ENCODE assay signal across 32 mouse cellular contexts in genomic region chr2:154517424-154517823, GRCm38 (mm10). TPM values are rescaled to one million over a fixed set of nuclear protein-coding genes. Genes with fewer than 3 reads are reported as not detected.
DNase-seq lines count a peak whose midpoint lies in the region; ATAC-seq and TF ChIP-seq lines count a peak whose summit lies in the region.
"Had no signal": no experiment of that assay in that cellular context is flagged by ENCODE, and none has a peak within 500 bp of the region (broad histone marks: within the 10 kb centered on the region; RNA-seq: fewer than 3 reads in every experiment).

No protein-coding gene starts in this region.

- H3K27ac ChIP-seq in left cerebral cortex, adult 2 months, result peak overlapping the region; percentile 16; the same call in 1 of the 2 replicates
- H3K27ac ChIP-seq in embryonic fibroblast, embryonic 13.5 days (ENCODE audit: insufficient read depth, low read length), result peak overlapping the region; percentile 83
- no peak overlapping the region for H3K27ac ChIP-seq in neural tube, embryonic 15.5 days (replicated peaks)
- H3K27ac ChIP-seq: embryonic facial prominence, embryonic 10.5 days; embryonic facial prominence, embryonic 12.5 days; forebrain, embryonic 10.5 days; forebrain, embryonic 12.5 days had no signal

- H3K4me1 ChIP-seq in embryonic fibroblast, embryonic 13.5 days (ENCODE audit: control insufficient read depth, insufficient read depth, low read length), result peaks cover 14% of the 10 kb centered on the region
- no peaks in the 10 kb centered on the region for H3K4me1 ChIP-seq in neural tube, embryonic 15.5 days
- H3K4me1 ChIP-seq: embryonic facial prominence, embryonic 10.5 days; embryonic facial prominence, embryonic 12.5 days; forebrain, embryonic 10.5 days; forebrain, embryonic 12.5 days had no signal

- no peak overlapping the region for H3K4me2 ChIP-seq in neural tube, embryonic 15.5 days
- H3K4me2 ChIP-seq: embryonic facial prominence, embryonic 12.5 days; forebrain, embryonic 12.5 days had no signal

- peaks cover 24% of the 10 kb centered on the region for H3K36me3 ChIP-seq in neural tube, embryonic 15.5 days

- no peak for DNase-seq in frontal cortex, postnatal 10 days (ENCODE audit: low spot score in 2 of 2)
- no peak for DNase-seq in left cerebral cortex, adult 2 months (ENCODE audit: extremely low spot score in 1 of 2, low spot score in 2 of 2)
- no peak for DNase-seq in left cerebral cortex, postnatal 36 days (ENCODE audit: low spot score in 2 of 2)
- peak; percentile 48 for DNase-seq in brain, adult 2 months (ENCODE audit: low read depth, low spot score)
- DNase-seq in gastrocnemius, adult 18-20 months (ENCODE audit: low spot score), result no peak
- DNase-seq: adrenal gland, adult 8-10 months; adrenal gland, postnatal 14 days; adrenal gland, postnatal 36 days; B cell, adult 2 months; cerebellum, adult 11 months; cerebellum, adult 18-20 months; cerebellum, adult 8-10 months; cerebellum, adult 9-11 months; cerebellum, postnatal 14 days; cerebellum, postnatal 36 days had no signal

- intact Hi-C loops in left cerebral cortex, adult 2 months (cut with DNase I), result no loop called here
- intact Hi-C loops in left cerebral cortex, postnatal 36 days (cut with DNase I), result no loop called here

- no peak overlapping the region for H3K4me3 ChIP-seq in left cerebral cortex, adult 2 months
- no peak overlapping the region for H3K4me3 ChIP-seq in embryonic fibroblast, embryonic 13.5 days (ENCODE audit: insufficient read depth, low read length)
- no peak overlapping the region for H3K4me3 ChIP-seq in neural tube, embryonic 15.5 days (replicated peaks)
- H3K4me3 ChIP-seq: embryonic facial prominence, embryonic 10.5 days; embryonic facial prominence, embryonic 12.5 days; erythroblast, embryonic 14.5 days; forebrain, embryonic 10.5 days; forebrain, embryonic 12.5 days had no signal

- H3K9me3 ChIP-seq in neural tube, embryonic 15.5 days (replicated peaks), result no peaks in the 10 kb centered on the region
- H3K9me3 ChIP-seq: embryonic facial prominence, embryonic 10.5 days; embryonic facial prominence, embryonic 12.5 days; forebrain, embryonic 10.5 days; forebrain, embryonic 12.5 days; G1E had no signal

- H3K27me3 ChIP-seq in neural tube, embryonic 15.5 days (replicated peaks), result no peaks in the 10 kb centered on the region
- H3K27me3 ChIP-seq: CH12.LX; embryonic facial prominence, embryonic 12.5 days; forebrain, embryonic 12.5 days; Patski had no signal

- TF ChIP-seq POLR2A in embryonic fibroblast, embryonic 13.5 days (IDR thresholded peaks at IDR 0.05; ENCODE audit: low read depth, low read length), result no peak

- TF ChIP-seq CTCF in left cerebral cortex, adult 2 months (IDR thresholded peaks at IDR 0.05), result no peak
- TF ChIP-seq CTCF in embryonic fibroblast, embryonic 13.5 days (IDR thresholded peaks at IDR 0.05; ENCODE audit: borderline replicate concordance, insufficient read depth, low read length), result no peak

- H3K9ac ChIP-seq in neural tube, embryonic 15.5 days (replicated peaks), result no peak overlapping the region
- H3K9ac ChIP-seq: embryonic facial prominence, embryonic 12.5 days; forebrain, embryonic 12.5 days had no signal

- 98% methylated on average over 5 of the region's 5 CpGs for WGBS in neural tube, embryonic 15.5 days

- ATAC-seq in frontal cortex, adult (ENCODE audit: low TSS enrichment), result peak; percentile 92
- ATAC-seq in neural tube, embryonic 15.5 days (ENCODE audit: low FRiP score), result no peak
- ATAC-seq: activated CD4-positive, CD25-positive, alpha-beta regulatory T cell, adult 4 months; CD4-positive, CD25-positive, alpha-beta regulatory T cell, adult 4 months; forebrain, embryonic 14.5 days; forebrain, embryonic 16.5 days had no signal

RNA-seq across cellular contexts. Expression of gene 1700003F12Rik, which starts 29.5 kb away (rescaled TPM):
- total RNA-seq in left cerebral cortex, adult 2 months (2021), result under 1 TPM in 1 of 2 experiments, not detected in 1; 0.70 TPM
- 1 to 10 TPM in 1 of 2 experiments, under 1 TPM in 1; 0.49 to 1.2 TPM for total RNA-seq in left cerebral cortex, postnatal 36 days (2021)
- polyA plus RNA-seq in embryonic fibroblast, embryonic 13.5 days (2011; ENCODE audit: insufficient read length, low read depth, missing spikeins), result 1.9 TPM in 1 of 2 replicates, not detected in the other
- polyA plus RNA-seq in neural tube, embryonic 15.5 days (2015; fragmentation: Nextera tagmentation; extraction: Ambion mirVana), result 1.3 and 1.9 TPM in 2 replicates
- not detected for total RNA-seq in gastrocnemius, adult 18-20 months (2021)
- total RNA-seq: adrenal gland, postnatal 14 days; common myeloid progenitor, adult 5-6 weeks; G1E had no signal
- polyA plus RNA-seq: activated CD4-positive, CD25-positive, alpha-beta regulatory T cell, adult 4 months; CD4-positive, CD25-positive, alpha-beta regulatory T cell, adult 4 months; erythroblast, embryonic 14.5 days; G1E had no signal

RNA-seq across cellular contexts. Expression of gene Actl10, which starts 34.2 kb away (rescaled TPM):
- total RNA-seq in left cerebral cortex, adult 2 months (2021), result not detected
- not detected for total RNA-seq in left cerebral cortex, postnatal 36 days (2021)
- polyA plus RNA-seq in embryonic fibroblast, embryonic 13.5 days (2011; ENCODE audit: insufficient read length, low read depth, missing spikeins), result not detected in 2 replicates
- polyA plus RNA-seq in neural tube, embryonic 15.5 days (2015; fragmentation: Nextera tagmentation; extraction: Ambion mirVana), result 0.31 and 0.63 TPM in 2 replicates
- not detected for total RNA-seq in gastrocnemius, adult 18-20 months (2021)
- total RNA-seq: adrenal gland, postnatal 14 days; adrenal gland, postnatal 36 days; common myeloid progenitor, adult 5-6 weeks had no signal
- polyA plus RNA-seq: activated CD4-positive, CD25-positive, alpha-beta regulatory T cell, adult 4 months; CD4-positive, CD25-positive, alpha-beta regulatory T cell, adult 4 months; embryonic facial prominence, embryonic 14.5 days; G1E; Patski had no signal

RNA-seq across cellular contexts. Expression of gene Necab3, which starts 41.3 kb away (rescaled TPM):
- 10 to 100 TPM; 79.3 to 82.7 TPM for total RNA-seq in left cerebral cortex, adult 2 months (2021)
- total RNA-seq in left cerebral cortex, postnatal 36 days (2021), result 10 to 100 TPM; 88.7 to 95.3 TPM
- polyA plus RNA-seq in embryonic fibroblast, embryonic 13.5 days (2011; ENCODE audit: insufficient read length, low read depth, missing spikeins), result 0.85 and 1.5 TPM in 2 replicates
- 16.0 and 19.6 TPM in 2 replicates for polyA plus RNA-seq in neural tube, embryonic 15.5 days (2015; fragmentation: Nextera tagmentation; extraction: Ambion mirVana)
- under 1 TPM; 0.30 to 0.36 TPM for total RNA-seq in gastrocnemius, adult 18-20 months (2021)

RNA-seq across cellular contexts. Expression of gene E2f1, which starts 52.3 kb away (rescaled TPM):
- 10 to 100 TPM in 1 of 2 experiments, 1 to 10 TPM in 1; 10.0 to 11.5 TPM for total RNA-seq in left cerebral cortex, adult 2 months (2021)
- total RNA-seq in left cerebral cortex, postnatal 36 days (2021), result 10 to 100 TPM; 10.2 to 14.6 TPM
- polyA plus RNA-seq in embryonic fibroblast, embryonic 13.5 days (2011; ENCODE audit: insufficient read length, low read depth, missing spikeins), result 21.5 and 24.3 TPM in 2 replicates
- polyA plus RNA-seq in neural tube, embryonic 15.5 days (2015; fragmentation: Nextera tagmentation; extraction: Ambion mirVana), result 3.4 and 7.4 TPM in 2 replicates
- under 1 TPM; 0.28 to 0.30 TPM for total RNA-seq in gastrocnemius, adult 18-20 months (2021)

Comparison
In these comparisons a context has a peak if more than half of its experiments do, and no peak if none do; other contexts are left out.
1. RNA of gene Necab3, which starts 41.3 kb away (total RNA-seq): 88.7 to 95.3 TPM in left cerebral cortex, postnatal 36 days and 79.3 to 82.7 TPM in left cerebral cortex, adult 2 months; 0.30 to 0.36 TPM in gastrocnemius, adult 18-20 months; every median in the first group is over 10 times any median in the second.